Mouse (Mus musculus): ENCODE measurements around the gene Pgam2. TPM values are rescaled to one million over a fixed set of nuclear protein-coding genes. Genes with fewer than 3 reads are reported as not detected.

Gene Pgam2
- total RNA-seq, 4 experiments from 2014 or later, result 838 to 1,132 (median 977) TPM

- no peak for DNase-seq (ENCODE audit: low spot score)
Measured at GRCm38 (mm10) chr11:5778481-5778880, 25.1 kb downstream of the Pgam2 start.

- DNase-seq (ENCODE audit: low spot score), result no peak
Measured at GRCm38 (mm10) chr11:5766019-5766418, 37.5 kb downstream of the Pgam2 start.

- no peak for DNase-seq (ENCODE audit: low spot score)
Measured at GRCm38 (mm10) chr11:5762633-5762982, 40.9 kb downstream of the Pgam2 start.

- DNase-seq (ENCODE audit: low spot score), result peak; percentile 95
Measured at GRCm38 (mm10) chr11:5761820-5762632, 41.5 kb downstream of the Pgam2 start, which contains the start of gene Urgcp. Urgcp (minus strand) TSS chr11:5762376.

GRCm38 (mm10) chr11:5753755-5754154 is 49.8 kb downstream of the Pgam2 start:
- DNase-seq (ENCODE audit: low spot score), result no peak

Other genes with a start within 250 kb of the Pgam2 start
- gene Ankrd36, start 234.0 kb downstream of the Pgam2 start, total RNA-seq (2022), result not detected
- 100 to 1,000 TPM; 148 to 162 (median 150) TPM for gene Mrps24, start 88.1 kb downstream of the Pgam2 start, total RNA-seq (2022)
- 10 to 100 TPM; 57.3 to 69.8 (median 58.6) TPM for gene Urgcp, start 41.4 kb downstream of the Pgam2 start, total RNA-seq (2022)
- gene Dbnl, start 15.2 kb downstream of the Pgam2 start, total RNA-seq (2022), result 10 to 100 TPM; 26.4 to 33.1 (median 28.8) TPM
- gene Polm, start 34.3 kb upstream of the Pgam2 start, total RNA-seq (2022), result 1 to 10 TPM; 1.8 to 3.3 (median 2.8) TPM
- 10 to 100 TPM; 14.9 to 28.0 (median 19.4) TPM for gene Aebp1, start 58.2 kb upstream of the Pgam2 start, total RNA-seq (2022)
- gene Pold2, start 74.6 kb upstream of the Pgam2 start, total RNA-seq (2022), result 10 to 100 TPM; 33.1 to 50.4 (median 39.8) TPM
- gene Myl7, start 95.0 kb upstream of the Pgam2 start, total RNA-seq (2022), result 100 to 1,000 TPM; 455 to 787 (median 725) TPM
- 10 to 100 TPM; 15.2 to 30.8 (median 18.1) TPM for gene Gck, start 146.3 kb upstream of the Pgam2 start, total RNA-seq (2022)
- gene Ykt6, start 152.0 kb upstream of the Pgam2 start, total RNA-seq (2022), result 10 to 100 TPM; 54.8 to 67.3 (median 62.1) TPM